Mouse (Mus musculus) erythroblast, embryonic 14.5 days (primary cell): ENCODE measurements around the gene Atf6.

Experiments
- GATA1 ChIP-seq: IDR thresholded peaks from 2 replicates; pipeline ENCODE4 v1.6.1; 2012; ENCODE audit warnings: low read length, inconsistent platforms, mixed read lengths
- TAL1 ChIP-seq: IDR thresholded peaks from 3 replicates; pipeline ENCODE4 v1.6.1; 2012; ENCODE audit warnings: low read length, inconsistent platforms, mixed read lengths

DNA sequence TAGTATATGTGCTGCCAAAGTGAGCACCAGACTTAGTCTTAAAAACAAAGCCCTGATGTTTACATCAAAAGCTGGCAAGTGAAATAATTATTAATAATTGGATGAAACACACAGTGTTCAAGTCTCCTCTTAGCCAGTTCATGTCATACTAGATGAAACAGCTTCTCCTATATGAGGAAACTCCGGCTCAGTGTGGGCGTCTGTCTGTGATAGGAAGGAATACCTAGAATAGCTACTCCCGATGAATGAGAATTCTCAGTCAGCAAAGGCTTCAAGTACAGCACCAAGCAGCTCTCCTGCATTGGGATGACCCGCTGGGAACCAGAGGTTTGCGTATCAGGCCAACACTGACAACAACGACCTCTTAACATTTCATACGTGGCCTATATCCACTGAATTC, 115.8 kb downstream of the Atf6 start:
- TF ChIP-seq GATA1: no peak
- no peak for TF ChIP-seq TAL1
